Mouse (Mus musculus): ENCODE results near the gene Sec14l3.

GRCm38 (mm10) chr11:4103522-4103921 is 38.9 kb downstream of the Sec14l3 start:
- no peak for TF ChIP-seq POLR2A (IDR thresholded peaks at IDR 0.05; ENCODE audit: borderline replicate concordance, extremely low read depth, low read depth, low read length)
- TF ChIP-seq CTCF (IDR thresholded peaks at IDR 0.05; ENCODE audit: insufficient read depth, low read length), result no peak

Measured in lung, adult 2 months (tissue).